Mouse (Mus musculus) heart, embryonic 14.5 days (tissue): Measurements from ENCODE around the gene Fsd1. TPM values are rescaled to one million over a fixed set of nuclear protein-coding genes. Genes with fewer than 3 reads are reported as not detected.
"Not testable (repeated sequence)": the region's sequence is repeated elsewhere in the genome, so short reads cannot be mapped to it uniquely, and the experiment has no call there.

ENCODE experiments used
- ATAC-seq: fragments of 200-750 bp; cut with Nextera tagmentation; 2 replicates; pipeline ENCODE4 v1.8.0; 2017; ENCODE audit warnings: low read depth, moderate TSS enrichment; ENCODE audit not compliant: insufficient number of reproducible peaks, insufficient read depth, low FRiP score
- H3K27ac ChIP-seq, 2 experiments: fragments of 200-500 bp in 1 of 2; fragments of 300-500 bp in 1 of 2; sonication (generic) in 1 of 2; replicated peaks in 1 of 2; 2 replicates each; pipeline ENCODE4 v1.5.1; 2012 to 2014; ENCODE audit warnings: low read depth in 2 of 2, low read length in 2 of 2, control low read depth in 1 of 2, mild to moderate bottlenecking in 1 of 2, mixed read lengths in 1 of 2; ENCODE audit not compliant: control insufficient read depth in 1 of 2, insufficient read depth in 1 of 2
- H3K27me3 ChIP-seq: fragments of 300-500 bp; sonication (generic); 2 replicates; pipeline ENCODE4 v1.6.1; 2014; ENCODE audit warnings: mild to moderate bottlenecking, low read length, control low read depth; ENCODE audit not compliant: control insufficient read depth, insufficient read depth
- H3K36me3 ChIP-seq: fragments of 300-500 bp; sonication (generic); 2 replicates; pipeline ENCODE4 v1.6.1; 2014; ENCODE audit warnings: mild to moderate bottlenecking, control low read depth, low read length, mixed read lengths; ENCODE audit not compliant: control insufficient read depth, insufficient read depth
- H3K4me1 ChIP-seq, 2 experiments: fragments of 200-500 bp in 1 of 2; fragments of 300-500 bp in 1 of 2; sonication (generic) in 1 of 2; 2 replicates each; pipeline ENCODE4 v1.6.1; 2012 to 2014; ENCODE audit warnings: low read length in 2 of 2, control low read depth in 1 of 2, mixed read lengths in 1 of 2; ENCODE audit not compliant: control insufficient read depth in 2 of 2, insufficient read depth in 2 of 2
- H3K4me2 ChIP-seq: fragments of 300-500 bp; sonication (generic); 2 replicates; pipeline ENCODE4 v1.6.1; 2014; ENCODE audit warnings: mild to moderate bottlenecking, low read length
- H3K4me3 ChIP-seq, 2 experiments: fragments of 200-500 bp in 1 of 2; fragments of 300-500 bp in 1 of 2; sonication (generic) in 1 of 2; 2 replicates each; pipeline ENCODE4 v1.5.1; 2012 to 2014; ENCODE audit warnings: low read length in 2 of 2, mild to moderate bottlenecking in 2 of 2, control low read depth in 1 of 2, low read depth in 1 of 2, moderate library complexity in 1 of 2; ENCODE audit not compliant: control insufficient read depth in 1 of 2, insufficient read depth in 1 of 2
- H3K9ac ChIP-seq: fragments of 300-500 bp; sonication (generic); 2 replicates; pipeline ENCODE4 v1.6.1; 2014; ENCODE audit warnings: mild to moderate bottlenecking, low read length
- H3K9me3 ChIP-seq: fragments of 300-500 bp; sonication (generic); 2 replicates; pipeline ENCODE4 v1.6.1; 2016; ENCODE audit warnings: low read length, control low read depth; ENCODE audit not compliant: control insufficient read depth
- WGBS: fragments of 180-500 bp; shearing (Covaris S2); extraction: QIAGEN DNeasy Blood & Tissue Kit; methylation state at CpG from one replicate; pipeline ENCODE4 v1.1.7; 2014; 5-methylcytosine and 5-hydroxymethylcytosine counted together
- polyA plus RNA-seq: library from polyadenylated mRNA; unstranded; fragments of >200 nt; fragmentation: Nextera tagmentation; extraction: Ambion mirVana; gene quantifications from 2 replicates; pipeline ENCODE4 v1.2.1, GENCODE M21; 2014

Gene Fsd1
- polyA plus RNA-seq: 1.6 and 1.8 TPM in 2 replicates

- H3K9ac ChIP-seq: 0 out of 2 replicates have a peak within 1 kb of the TSS, but pooled peaks have one; percentile 39
- no peak for ATAC-seq
- 0 out of 2 replicates have a peak, but pooled peaks cover 2% of the 10 kb centered on the region for H3K9me3 ChIP-seq
- no peaks in the 10 kb centered on the region for H3K36me3 ChIP-seq
- peak within 1 kb of the TSS; percentile 60 for H3K4me2 ChIP-seq
- H3K27ac ChIP-seq: no peak within 1 kb of the TSS
- peak within 1 kb of the TSS; percentile 35 to 37 for H3K4me3 ChIP-seq
- peaks cover 29% of the 10 kb centered on the region for H3K27me3 ChIP-seq
- H3K4me1 ChIP-seq: peaks cover 0 to 3% of the 10 kb centered on the region in 2 experiments; a peak in 2 of 4 replicates
- 11% methylated on average over 27 of the region's 35 CpGs for WGBS
These were observed at the start of gene Fsd1 for GRCm38 (mm10) chr17:55986030-55986961. Fsd1 (plus strand) TSS chr17:55986509.

GRCm38 (mm10) chr17:55944387-55944865, 41.9 kb upstream of the Fsd1 start:
- H3K9ac ChIP-seq: peak overlapping the region; percentile 73
- ATAC-seq, H3K27me3 ChIP-seq, H3K9me3 ChIP-seq, H3K4me1 ChIP-seq: not testable (repeated sequence)
- peak overlapping the region; percentile 40 to 44 for H3K4me3 ChIP-seq
- peaks cover 13% of the 10 kb centered on the region for H3K36me3 ChIP-seq
- H3K27ac ChIP-seq: peak overlapping the region; percentile 90 to 92
- WGBS: 21% methylated on average over 10 of the region's 10 CpGs
- H3K4me2 ChIP-seq: peak overlapping the region; percentile 80

GRCm38 (mm10) chr17:55944866-55945682, 41.2 kb upstream of the Fsd1 start:
- Histone ChIP-seq H3K4me2 (peak overlapping the region; percentile 80), H3K27ac (peak overlapping the region; percentile 90 to 92), H3K4me3 (peak overlapping the region; percentile 40 to 44), H3K9ac (peak overlapping the region; percentile 73)
- not testable (repeated sequence) for H3K27me3 ChIP-seq, H3K4me1 ChIP-seq, H3K9me3 ChIP-seq, H3K36me3 ChIP-seq
- WGBS: under 1% methylated on average over 55 of the region's 56 CpGs
- ATAC-seq: peak; percentile 97

GRCm38 (mm10) chr17:55945696-55946095, 40.6 kb upstream of the Fsd1 start:
- Histone ChIP-seq H3K4me3 (peak overlapping the region; percentile 40 to 44), H3K4me1 (0 out of 4 replicates have a peak, but pooled peaks cover 0 to 5% of the 10 kb centered on the region in 2 experiments), H3K27ac (peak overlapping the region; percentile 54 to 90; a peak in 3 of 4 replicates), H3K9me3 (no peaks in the 10 kb centered on the region), H3K4me2 (peak overlapping the region; percentile 80), H3K36me3 (peaks cover 4% of the 10 kb centered on the region; the same call in 1 of the 2 replicates), H3K9ac (peak overlapping the region; percentile 73), H3K27me3 (no peaks in the 10 kb centered on the region)
- WGBS: 29% methylated on average over 5 of the region's 5 CpGs
- ATAC-seq: no peak

GRCm38 (mm10) chr17:55948647-55949046, 37.7 kb upstream of the Fsd1 start:
- Histone ChIP-seq H3K9ac (no peak overlapping the region), H3K4me3 (no peak overlapping the region), H3K4me2 (no peak overlapping the region), H3K27ac (no peak overlapping the region), H3K9me3 (no peaks in the 10 kb centered on the region), H3K4me1 (0 out of 4 replicates have a peak, but pooled peaks cover 0 to 5% of the 10 kb centered on the region in 2 experiments), H3K36me3 (no peaks in the 10 kb centered on the region), H3K27me3 (no peaks in the 10 kb centered on the region)
- WGBS: 81% methylated on average over 4 of the region's 4 CpGs
- no peak for ATAC-seq

GRCm38 (mm10) chr17:55949400-55949799, 36.9 kb upstream of the Fsd1 start, which contains the start of gene Zfp119b:
Zfp119b (minus strand) TSS chr17:55949500.
- H3K27ac ChIP-seq: no peak within 1 kb of the TSS
- peaks cover 5% of the 10 kb centered on the region; the same call in 1 of the 2 replicates for H3K27me3 ChIP-seq
- no peaks in the 10 kb centered on the region for H3K9me3 ChIP-seq
- WGBS: 87% methylated on average over 2 of the region's 2 CpGs
- 0 out of 4 replicates have a peak, but pooled peaks cover 0 to 5% of the 10 kb centered on the region in 2 experiments for H3K4me1 ChIP-seq
- no peaks in the 10 kb centered on the region for H3K36me3 ChIP-seq
- H3K4me3 ChIP-seq: no peak within 1 kb of the TSS
- ATAC-seq: no peak
- H3K4me2 ChIP-seq: no peak within 1 kb of the TSS
- H3K9ac ChIP-seq: no peak within 1 kb of the TSS

GRCm38 (mm10) chr17:55950601-55951000, 35.7 kb upstream of the Fsd1 start:
- no peak overlapping the region for H3K4me3 ChIP-seq
- H3K4me1 ChIP-seq: 0 out of 4 replicates have a peak, but pooled peaks cover 0 to 3% of the 10 kb centered on the region in 2 experiments
- no peak overlapping the region for H3K4me2 ChIP-seq
- H3K36me3 ChIP-seq: no peaks in the 10 kb centered on the region
- ATAC-seq: no peak
- peaks cover 16% of the 10 kb centered on the region for H3K27me3 ChIP-seq
- no peaks in the 10 kb centered on the region for H3K9me3 ChIP-seq
- no peak overlapping the region for H3K9ac ChIP-seq
- WGBS: 69% methylated on average over 9 of the region's 9 CpGs
- H3K27ac ChIP-seq: no peak overlapping the region
